Mouse (Mus musculus) G1E (cell line): Measurements from ENCODE around the gene Gse1.

ENCODE experiments used
- CTCF ChIP-seq: IDR thresholded peaks from 2 replicates; pipeline ENCODE4 v1.5.1; 2012; ENCODE audit warnings: low read depth, low read length, inconsistent platforms, mixed read lengths
- GATA1 ChIP-seq: IDR thresholded peaks from 2 replicates; pipeline ENCODE4 v1.6.1; 2012; ENCODE audit warnings: borderline replicate concordance, low read length, inconsistent platforms, mixed read lengths
- GATA2 ChIP-seq: IDR thresholded peaks from 2 replicates; pipeline ENCODE4 v1.6.1; 2012; ENCODE audit warnings: low read depth, low read length, inconsistent platforms, borderline replicate concordance
- POLR2AphosphoS5 ChIP-seq: IDR thresholded peaks from 2 replicates; pipeline ENCODE4 v1.6.1; 2012; ENCODE audit warnings: low read depth, low read length, inconsistent platforms; ENCODE audit not compliant: insufficient replicate concordance
- TAL1 ChIP-seq: conservative IDR thresholded peaks from 2 replicates; pipeline ENCODE4 v1.6.1; 2012; ENCODE audit warnings: low read depth, low read length, inconsistent platforms, mixed read lengths

DNA sequence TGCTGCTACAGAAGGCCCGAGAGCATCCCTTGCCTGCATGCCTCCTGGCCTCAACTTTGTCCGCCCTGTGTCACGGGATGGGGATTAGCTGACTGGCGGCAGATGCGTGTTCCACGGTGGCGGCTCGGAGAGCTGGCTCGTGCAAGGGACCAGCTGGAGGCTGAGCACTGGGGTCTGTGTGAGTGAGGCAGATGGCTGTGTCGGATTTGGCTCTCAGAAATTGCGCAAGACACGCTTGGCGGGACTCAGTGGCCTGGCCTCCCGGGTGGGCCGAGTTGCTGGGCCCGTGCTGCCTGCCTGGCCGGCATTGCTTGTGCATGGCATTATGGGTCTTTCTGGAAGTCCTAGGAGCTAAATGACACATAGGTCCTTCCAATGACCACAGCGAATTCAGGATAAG is 81.1 kb downstream of the Gse1 start:
- TF ChIP-seq GATA1, result no peak
- TF ChIP-seq CTCF, result no peak
- TF ChIP-seq GATA2, result no peak
- no peak for TF ChIP-seq POLR2AphosphoS5
- no peak for TF ChIP-seq TAL1
